Mouse (Mus musculus) layer of hippocampus, postnatal 10 days (tissue): ENCODE data around the gene Irx2. TPM values are rescaled to one million over a fixed set of nuclear protein-coding genes. Genes with fewer than 3 reads are reported as not detected.

ENCODE experiments used
- DNase-seq, 2 experiments: peaks; one replicate each; pipeline ENCODE4 v3.0.0; 2021; ENCODE audit warnings: low spot score in 2 of 2
- total RNA-seq, 2 experiments: library from RNA; stranded (reverse); gene quantifications; 2 replicates each; pipeline ENCODE4 v1.2.3; 2021

Gene Irx2
- total RNA-seq, 2 experiments from 2014 or later: 0.40 to 0.80 TPM

GRCm38 (mm10) chr13:72636331-72636851, 7.8 kb downstream of the Irx2 start:
- DNase-seq: no peak

GRCm38 (mm10) chr13:72637536-72637935, 8.9 kb downstream of the Irx2 start:
- no peak for DNase-seq

DNA sequence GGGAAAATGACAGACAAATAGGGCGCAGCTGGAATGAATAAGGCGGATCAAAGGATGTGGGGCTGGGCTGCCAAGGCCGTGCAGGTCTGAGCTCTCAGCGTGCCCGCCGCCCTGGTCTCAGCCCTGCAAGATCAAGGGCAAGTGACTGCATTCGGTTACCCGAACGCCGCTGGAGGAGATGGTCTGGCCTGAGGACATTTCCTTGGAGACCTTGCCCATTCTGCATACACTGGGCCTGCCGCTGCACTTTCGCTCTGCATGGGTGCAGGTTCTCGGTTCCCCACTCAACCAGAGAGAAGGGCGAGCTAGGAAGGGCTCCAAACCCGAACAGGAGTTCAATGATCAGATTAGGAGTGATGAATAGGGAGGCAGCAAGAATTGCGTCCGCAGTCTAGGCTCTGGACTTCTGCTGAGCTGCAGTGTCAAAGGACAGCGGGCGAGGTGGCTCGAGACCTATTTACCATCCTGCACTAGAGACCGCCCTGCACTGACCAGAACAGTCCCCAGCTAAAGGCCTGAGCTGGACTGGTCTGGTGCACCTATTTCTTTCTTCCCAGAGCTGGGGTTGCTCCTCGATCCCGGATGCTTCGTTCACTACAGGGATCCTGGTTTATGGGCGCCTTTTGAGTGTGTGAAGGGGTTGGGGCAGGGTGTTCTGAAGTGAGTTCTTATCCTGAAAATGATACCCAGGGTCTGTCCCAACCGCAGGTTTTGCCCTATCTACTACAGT, 9.9 kb downstream of the Irx2 start:
- no peak for DNase-seq

DNA sequence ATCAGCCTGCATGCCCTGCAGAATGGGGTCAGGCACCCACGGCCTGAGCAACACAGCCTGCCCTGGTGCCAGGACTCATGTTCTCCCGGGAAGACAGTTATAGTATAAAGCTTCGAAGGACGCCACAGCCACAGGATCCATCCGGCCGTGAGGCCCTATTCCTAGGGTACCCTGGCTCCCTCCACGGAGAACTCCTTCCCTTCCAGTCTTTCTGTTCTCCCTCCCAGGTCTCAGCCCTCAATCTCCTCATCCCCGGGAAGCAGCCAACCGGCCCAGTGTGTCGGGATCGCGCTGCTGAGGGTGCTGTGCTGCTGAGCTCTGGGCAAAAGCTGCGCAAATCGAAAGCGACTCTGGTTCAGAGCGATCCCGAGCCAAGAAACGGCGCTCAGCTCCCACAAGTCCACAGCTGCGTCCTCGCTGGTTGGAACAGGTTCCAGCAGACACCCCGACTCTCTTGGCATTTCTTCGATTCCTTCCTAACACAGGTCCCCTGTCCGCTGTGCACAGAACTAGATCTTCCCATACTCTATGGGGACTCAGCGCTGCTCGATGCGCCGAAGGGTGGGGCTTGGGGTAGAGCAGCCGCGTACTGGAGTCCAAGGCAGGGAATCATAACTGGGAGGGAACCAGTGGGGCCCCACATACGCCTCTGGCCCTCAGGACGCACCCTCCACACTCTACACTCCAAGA, 11.0 kb downstream of the Irx2 start:
- no peak for DNase-seq

DNA sequence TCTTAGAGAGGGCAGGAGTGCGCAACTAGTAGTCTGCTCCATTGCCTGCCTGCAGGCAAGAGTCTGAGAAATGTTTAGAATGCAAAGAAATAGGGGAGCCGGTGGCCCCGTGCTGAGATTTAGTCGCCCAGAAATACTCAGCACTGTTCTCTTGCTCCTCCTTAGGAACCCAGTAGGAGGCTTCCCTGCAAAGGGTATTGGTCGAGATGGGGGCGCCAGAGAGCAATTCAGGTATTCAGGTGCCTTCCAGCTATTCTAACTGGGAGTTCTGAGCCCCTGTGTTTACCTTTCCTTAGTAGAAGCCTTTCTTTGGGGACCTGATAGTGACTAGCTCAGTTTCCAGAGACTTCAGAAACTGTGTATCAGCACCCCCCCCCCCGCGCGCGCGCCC, 11.5 kb downstream of the Irx2 start:
- no peak for DNase-seq

- DNase-seq: no peak
Measured at GRCm38 (mm10) chr13:72656447-72656846, 27.8 kb downstream of the Irx2 start.

GRCm38 (mm10) chr13:72675826-72676225, 47.2 kb downstream of the Irx2 start:
- DNase-seq: no peak
